Mouse (Mus musculus) lung, postnatal 0 days (tissue): ENCODE results near the gene Golph3l.
"Not testable (repeated sequence)": the region's sequence is repeated elsewhere in the genome, so short reads cannot be mapped to it uniquely, and the experiment has no call there.

Experiments
- CTCF ChIP-seq: IDR thresholded peaks from 2 replicates; pipeline ENCODE4 v1.5.1; 2016; ENCODE audit warnings: antibody characterized with exemption, mild to moderate bottlenecking
- EP300 ChIP-seq: IDR thresholded peaks from 2 replicates; pipeline ENCODE4 v1.6.1; 2016; ENCODE audit warnings: antibody characterized with exemption, mild to moderate bottlenecking, control low read depth

GRCm38 (mm10) chr3:95654371-95654770, 65.6 kb downstream of the Golph3l start:
- TF ChIP-seq CTCF, EP300: not testable (repeated sequence)
